8 mouse cellular contexts compared by ENCODE assay signal in genomic region chr5:132161338-132162205, GRCm38 (mm10).
DNase-seq lines count a peak whose midpoint lies in the region; ATAC-seq lines count a peak whose summit lies in the region.

No protein-coding gene starts in this region.

- H3K36me3 ChIP-seq in heart, embryonic 14.5 days (ENCODE audit: control insufficient read depth, insufficient read depth, low read length): no peaks in the 10 kb centered on the region

- no peak overlapping the region for H3K9ac ChIP-seq in heart, embryonic 14.5 days (ENCODE audit: low read length)

- no peak for ATAC-seq in heart, embryonic 14.5 days (ENCODE audit: insufficient number of reproducible peaks, insufficient read depth, low FRiP score, low read depth)
- ATAC-seq in inflammation-experienced regulatory T-cells, adult 6 months: no peak

- peaks cover 4 to 13% of the 10 kb centered on the region in 2 experiments for H3K4me1 ChIP-seq in heart, embryonic 14.5 days (ENCODE audit: control insufficient read depth in 2 of 2, insufficient read depth in 2 of 2, low read length in 2 of 2)

- WGBS in heart, embryonic 14.5 days: 52% methylated on average over 9 of the region's 9 CpGs

- no peaks in the 10 kb centered on the region for H3K27me3 ChIP-seq in heart, embryonic 14.5 days (ENCODE audit: control insufficient read depth, insufficient read depth, low read length)

- DNase-seq in thymus, postnatal 25 days: peak; percentile 6
- no peak for DNase-seq in thymus, adult 18-20 months
- DNase-seq in kidney, postnatal 36 days: peak; percentile 19 to 57
- peak; percentile 10 for DNase-seq in lung, postnatal 36 days
- DNase-seq in ovary, postnatal 36 days (ENCODE audit: low spot score): no peak
- no peak for DNase-seq in gastrocnemius, adult 8-10 months (ENCODE audit: low spot score in 2 of 2)

- no peak overlapping the region for H3K4me3 ChIP-seq in heart, embryonic 14.5 days (ENCODE audit: control insufficient read depth in 1 of 2, insufficient read depth in 1 of 2, low read depth in 1 of 2, low read length in 2 of 2)

- no peaks in the 10 kb centered on the region for H3K9me3 ChIP-seq in heart, embryonic 14.5 days (ENCODE audit: control insufficient read depth, low read length)

- peak overlapping the region; percentile 24 to 63; a peak in 2 of 4 replicates for H3K27ac ChIP-seq in heart, embryonic 14.5 days (replicated peaks in 1 of 2; ENCODE audit: control insufficient read depth in 1 of 2, insufficient read depth in 1 of 2, low read depth in 2 of 2, low read length in 2 of 2)

- H3K4me2 ChIP-seq in heart, embryonic 14.5 days (ENCODE audit: low read length): no peak overlapping the region

Comparison
In these comparisons a context has a peak if more than half of its experiments do, and no peak if none do; other contexts are left out.
1. DNase-seq: peak in thymus, postnatal 25 days (single experiment), kidney, postnatal 36 days (2 of 2) and lung, postnatal 36 days (single experiment); none in thymus, adult 18-20 months (0 of 2), ovary, postnatal 36 days (single experiment) and gastrocnemius, adult 8-10 months (0 of 2).